Mouse (Mus musculus): ENCODE data around the gene Ncmap. TPM values are rescaled to one million over a fixed set of nuclear protein-coding genes. Genes with fewer than 3 reads are reported as not detected.
A peak's percentile ranks its signal among the peaks of the same experiment; 100 is the strongest.

Gene Ncmap
- polyA plus RNA-seq, 1 experiment from 2014 or later: 0.41 TPM

- Histone ChIP-seq H3K4me2 (ENCODE audit: low read length) (no peak overlapping the region), H3K9ac (ENCODE audit: low read length) (no peak overlapping the region)
- no peak for ATAC-seq
These were observed 15.5 kb upstream of the Ncmap start for GRCm38 (mm10) chr4:135413491-135413890.

GRCm38 (mm10) chr4:135411633-135412032, 13.6 kb upstream of the Ncmap start:
- no peak overlapping the region for H3K27ac ChIP-seq (ENCODE audit: low read depth, low read length)
- H3K4me2 ChIP-seq (ENCODE audit: low read length): no peak overlapping the region
- no peak for ATAC-seq
- H3K9ac ChIP-seq (ENCODE audit: low read length): no peak overlapping the region
- no peaks in the 10 kb centered on the region for H3K27me3 ChIP-seq (replicated peaks; ENCODE audit: control insufficient read depth, insufficient read depth, low read length)
- peaks cover 18% of the 10 kb centered on the region; the same call in 1 of the 2 replicates for H3K36me3 ChIP-seq (ENCODE audit: control insufficient read depth, insufficient read depth, low read length)
- H3K4me1 ChIP-seq (ENCODE audit: control insufficient read depth, insufficient read depth, low read length): no peaks in the 10 kb centered on the region
- 27% methylated on average over 4 of the region's 4 CpGs for WGBS
- H3K4me3 ChIP-seq (ENCODE audit: low read depth, low read length): no peak overlapping the region
- no peaks in the 10 kb centered on the region for H3K9me3 ChIP-seq (replicated peaks; ENCODE audit: control insufficient read depth, low read length)
- DNase-seq (ENCODE audit: low spot score): peak; percentile 72

More at GRCm38 (mm10) chr4:135413491-135413890, 15.5 kb upstream of the Ncmap start:
- H3K27me3 ChIP-seq (replicated peaks; ENCODE audit: control insufficient read depth, insufficient read depth, low read length): no peaks in the 10 kb centered on the region
- H3K4me3 ChIP-seq (ENCODE audit: low read depth, low read length): no peak overlapping the region
- no peaks in the 10 kb centered on the region for H3K9me3 ChIP-seq (replicated peaks; ENCODE audit: control insufficient read depth, low read length)
- 76% methylated on average over 8 of the region's 8 CpGs for WGBS
- no peak for DNase-seq (ENCODE audit: low spot score)
- peaks cover 30% of the 10 kb centered on the region for H3K36me3 ChIP-seq (ENCODE audit: control insufficient read depth, insufficient read depth, low read length)
- no peak overlapping the region for H3K27ac ChIP-seq (ENCODE audit: low read depth, low read length)
- no peaks in the 10 kb centered on the region for H3K4me1 ChIP-seq (ENCODE audit: control insufficient read depth, insufficient read depth, low read length)

GRCm38 (mm10) chr4:135406180-135406579, 8.2 kb upstream of the Ncmap start:
- ATAC-seq: no peak
- Histone ChIP-seq H3K27ac (ENCODE audit: low read depth, low read length) (no peak overlapping the region), H3K27me3 (replicated peaks; ENCODE audit: control insufficient read depth, insufficient read depth, low read length) (no peaks in the 10 kb centered on the region), H3K9ac (ENCODE audit: low read length) (no peak overlapping the region), H3K36me3 (ENCODE audit: control insufficient read depth, insufficient read depth, low read length) (no peaks in the 10 kb centered on the region), H3K4me2 (ENCODE audit: low read length) (no peak overlapping the region), H3K9me3 (replicated peaks; ENCODE audit: control insufficient read depth, low read length) (no peaks in the 10 kb centered on the region), H3K4me3 (ENCODE audit: low read depth, low read length) (no peak overlapping the region), H3K4me1 (ENCODE audit: control insufficient read depth, insufficient read depth, low read length) (no peaks in the 10 kb centered on the region)
- WGBS: 42% methylated on average over 5 of the region's 5 CpGs
- DNase-seq (ENCODE audit: low spot score): peak; percentile 43

- ATAC-seq (no peak), DNase-seq (ENCODE audit: low spot score) (no peak)
- Histone ChIP-seq H3K4me1 (ENCODE audit: control insufficient read depth, insufficient read depth, low read length) (no peaks in the 10 kb centered on the region), H3K9ac (ENCODE audit: low read length) (no peak overlapping the region), H3K36me3 (ENCODE audit: control insufficient read depth, insufficient read depth, low read length) (no peaks in the 10 kb centered on the region), H3K4me2 (ENCODE audit: low read length) (no peak overlapping the region), H3K27ac (ENCODE audit: low read depth, low read length) (no peak overlapping the region), H3K4me3 (ENCODE audit: low read depth, low read length) (no peak overlapping the region), H3K9me3 (replicated peaks; ENCODE audit: control insufficient read depth, low read length) (no peaks in the 10 kb centered on the region), H3K27me3 (replicated peaks; ENCODE audit: control insufficient read depth, insufficient read depth, low read length) (no peaks in the 10 kb centered on the region)
- 88% methylated on average over 2 of the region's 2 CpGs for WGBS
These were observed 6.9 kb upstream of the Ncmap start for GRCm38 (mm10) chr4:135404916-135405315.

GRCm38 (mm10) chr4:135404048-135404447, 6.0 kb upstream of the Ncmap start:
- WGBS: 83% methylated on average over 10 of the region's 10 CpGs
- no peaks in the 10 kb centered on the region for H3K9me3 ChIP-seq (replicated peaks; ENCODE audit: control insufficient read depth, low read length)
- H3K4me3 ChIP-seq (ENCODE audit: low read depth, low read length): no peak overlapping the region
- 0 out of 2 replicates have a peak, but pooled peaks cover 2% of the 10 kb centered on the region for H3K27me3 ChIP-seq (replicated peaks; ENCODE audit: control insufficient read depth, insufficient read depth, low read length)
- H3K4me2 ChIP-seq (ENCODE audit: low read length): no peak overlapping the region
- no peaks in the 10 kb centered on the region for H3K4me1 ChIP-seq (ENCODE audit: control insufficient read depth, insufficient read depth, low read length)
- H3K9ac ChIP-seq (ENCODE audit: low read length): no peak overlapping the region
- ATAC-seq (no peak), DNase-seq (ENCODE audit: low spot score) (no peak)
- no peaks in the 10 kb centered on the region for H3K36me3 ChIP-seq (ENCODE audit: control insufficient read depth, insufficient read depth, low read length)
- H3K27ac ChIP-seq (ENCODE audit: low read depth, low read length): no peak overlapping the region

- no peak for ATAC-seq
These were observed 3.9 kb upstream of the Ncmap start for GRCm38 (mm10) chr4:135401881-135402280.

GRCm38 (mm10) chr4:135397551-135397950, 476 bp downstream of the Ncmap start:
- Histone ChIP-seq H3K4me1 (ENCODE audit: control insufficient read depth, insufficient read depth, low read length) (no peaks in the 10 kb centered on the region), H3K4me3 (ENCODE audit: low read depth, low read length) (peak overlapping the region; percentile 23), H3K36me3 (ENCODE audit: control insufficient read depth, insufficient read depth, low read length) (no peaks in the 10 kb centered on the region), H3K9me3 (replicated peaks; ENCODE audit: control insufficient read depth, low read length) (no peaks in the 10 kb centered on the region), H3K27ac (ENCODE audit: low read depth, low read length) (no peak overlapping the region), H3K9ac (ENCODE audit: low read length) (peak overlapping the region; percentile 41), H3K4me2 (ENCODE audit: low read length) (peak overlapping the region; percentile 50), H3K27me3 (replicated peaks; ENCODE audit: control insufficient read depth, insufficient read depth, low read length) (peaks cover 18% of the 10 kb centered on the region)
- ATAC-seq (no peak), DNase-seq (ENCODE audit: low spot score) (no peak)
- WGBS: 4% methylated on average over 16 of the region's 16 CpGs

More at GRCm38 (mm10) chr4:135401881-135402280, 3.9 kb upstream of the Ncmap start:
- Histone ChIP-seq H3K4me2 (ENCODE audit: low read length) (no peak overlapping the region), H3K27ac (ENCODE audit: low read depth, low read length) (no peak overlapping the region), H3K4me3 (ENCODE audit: low read depth, low read length) (no peak overlapping the region), H3K27me3 (replicated peaks; ENCODE audit: control insufficient read depth, insufficient read depth, low read length) (peaks cover 18% of the 10 kb centered on the region), H3K4me1 (ENCODE audit: control insufficient read depth, insufficient read depth, low read length) (no peaks in the 10 kb centered on the region), H3K36me3 (ENCODE audit: control insufficient read depth, insufficient read depth, low read length) (no peaks in the 10 kb centered on the region), H3K9ac (ENCODE audit: low read length) (no peak overlapping the region), H3K9me3 (replicated peaks; ENCODE audit: control insufficient read depth, low read length) (no peaks in the 10 kb centered on the region)
- no peak for DNase-seq (ENCODE audit: low spot score)
- 8% methylated on average over 7 of the region's 7 CpGs for WGBS

- H3K36me3 ChIP-seq (ENCODE audit: control insufficient read depth, insufficient read depth, low read length): no peaks in the 10 kb centered on the region
These were observed 1.7 kb downstream of the Ncmap start for GRCm38 (mm10) chr4:135396303-135396702.

GRCm38 (mm10) chr4:135395375-135395774, 2.7 kb downstream of the Ncmap start:
- H3K27ac ChIP-seq (ENCODE audit: low read depth, low read length): no peak overlapping the region
- no peaks in the 10 kb centered on the region for H3K4me1 ChIP-seq (ENCODE audit: control insufficient read depth, insufficient read depth, low read length)
- WGBS: 76% methylated on average over 4 of the region's 4 CpGs
- H3K27me3 ChIP-seq (replicated peaks; ENCODE audit: control insufficient read depth, insufficient read depth, low read length): peaks cover 18% of the 10 kb centered on the region
- no peaks in the 10 kb centered on the region for H3K36me3 ChIP-seq (ENCODE audit: control insufficient read depth, insufficient read depth, low read length)
- no peak overlapping the region for H3K4me2 ChIP-seq (ENCODE audit: low read length)
- H3K4me3 ChIP-seq (ENCODE audit: low read depth, low read length): no peak overlapping the region
- H3K9ac ChIP-seq (ENCODE audit: low read length): no peak overlapping the region
- DNase-seq (ENCODE audit: low spot score): no peak
- no peak for ATAC-seq
- no peaks in the 10 kb centered on the region for H3K9me3 ChIP-seq (replicated peaks; ENCODE audit: control insufficient read depth, low read length)

More at GRCm38 (mm10) chr4:135396303-135396702, 1.7 kb downstream of the Ncmap start:
- Histone ChIP-seq H3K4me3 (ENCODE audit: low read depth, low read length) (no peak overlapping the region), H3K27ac (ENCODE audit: low read depth, low read length) (no peak overlapping the region), H3K27me3 (replicated peaks; ENCODE audit: control insufficient read depth, insufficient read depth, low read length) (peaks cover 18% of the 10 kb centered on the region), H3K4me2 (ENCODE audit: low read length) (no peak overlapping the region), H3K4me1 (ENCODE audit: control insufficient read depth, insufficient read depth, low read length) (no peaks in the 10 kb centered on the region), H3K9ac (ENCODE audit: low read length) (no peak overlapping the region), H3K9me3 (replicated peaks; ENCODE audit: control insufficient read depth, low read length) (no peaks in the 10 kb centered on the region)
- WGBS: 90% methylated on average over 5 of the region's 5 CpGs
- DNase-seq (ENCODE audit: low spot score) (no peak), ATAC-seq (no peak)
